Mouse (Mus musculus): ENCODE results near the gene Htra3. TPM values are rescaled to one million over a fixed set of nuclear protein-coding genes. Genes with fewer than 3 reads are reported as not detected.

The Htra3 gene
- polyA plus RNA-seq, 1 experiment from 2014 or later: 3.4 TPM

DNA sequence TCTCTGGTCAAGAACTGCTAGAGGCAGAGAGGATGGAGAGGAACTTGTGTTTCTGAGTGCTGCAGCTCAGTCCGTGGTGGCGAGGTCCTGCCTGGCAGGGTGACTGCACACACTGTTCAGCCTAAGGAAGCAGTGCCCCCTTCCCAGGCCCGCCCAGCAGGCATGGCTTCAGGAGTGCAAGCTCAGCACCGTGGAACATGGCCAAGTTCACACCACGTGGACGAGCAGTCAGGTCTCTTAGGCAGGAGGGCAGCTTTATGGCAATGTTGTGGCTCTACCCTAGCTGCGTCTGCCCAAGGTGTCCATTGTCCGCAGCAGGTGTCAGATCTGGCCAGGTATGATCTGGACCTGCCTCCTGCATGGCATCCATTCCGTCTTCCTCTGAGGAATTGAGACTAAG, 68.4 kb downstream of the Htra3 start:
- no peak for ATAC-seq (ENCODE audit: insufficient number of reproducible peaks, insufficient read depth, low FRiP score, low TSS enrichment, low read depth)
- H3K36me3 ChIP-seq: 0 out of 2 replicates have a peak, but pooled peaks cover 7% of the 10 kb centered on the region
- H3K9ac ChIP-seq (replicated peaks): no peak overlapping the region
- H3K27ac ChIP-seq: no peak overlapping the region; the same call in 1 of the 2 replicates
- 88% methylated on average over 9 of the region's 9 CpGs for WGBS
- H3K4me1 ChIP-seq (replicated peaks): peaks cover 39% of the 10 kb centered on the region
- H3K4me2 ChIP-seq: no peak overlapping the region
- H3K9me3 ChIP-seq: no peaks in the 10 kb centered on the region
- no peaks in the 10 kb centered on the region for H3K27me3 ChIP-seq
- H3K4me3 ChIP-seq (replicated peaks): no peak overlapping the region

DNA sequence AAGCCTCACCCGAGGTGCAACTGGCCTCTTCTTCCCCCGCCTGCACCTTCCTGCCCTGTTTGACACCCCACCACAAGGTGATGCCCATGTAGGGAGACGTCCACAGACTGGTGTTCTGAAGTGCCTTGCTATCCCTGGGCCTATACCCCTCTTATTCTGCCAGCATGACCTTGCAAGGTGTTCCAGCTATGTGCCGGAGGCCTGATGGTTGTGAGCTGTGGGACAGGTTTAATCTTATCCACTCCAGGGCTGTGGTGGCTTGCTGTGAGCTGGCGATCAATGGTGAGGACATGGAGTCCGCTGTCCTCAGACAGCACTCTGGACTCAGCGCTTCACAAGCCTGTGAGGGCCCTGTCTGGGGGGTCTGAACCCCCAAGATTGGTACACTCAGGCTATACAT, 69.2 kb downstream of the Htra3 start:
- Histone ChIP-seq H3K27ac (peak overlapping the region; percentile 85), H3K4me2 (no peak overlapping the region), H3K9me3 (no peaks in the 10 kb centered on the region), H3K9ac (replicated peaks) (no peak overlapping the region), H3K4me3 (replicated peaks) (no peak overlapping the region), H3K36me3 (peaks cover 12% of the 10 kb centered on the region; the same call in 1 of the 2 replicates), H3K4me1 (replicated peaks) (peaks cover 39% of the 10 kb centered on the region), H3K27me3 (no peaks in the 10 kb centered on the region)
- 87% methylated on average over 7 of the region's 7 CpGs for WGBS
- no peak for ATAC-seq (ENCODE audit: insufficient number of reproducible peaks, insufficient read depth, low FRiP score, low TSS enrichment, low read depth)

GRCm38 (mm10) chr5:35609971-35610370, 69.6 kb downstream of the Htra3 start:
- Histone ChIP-seq H3K4me1 (replicated peaks) (peaks cover 39% of the 10 kb centered on the region), H3K4me2 (no peak overlapping the region), H3K36me3 (peaks cover 16% of the 10 kb centered on the region; the same call in 1 of the 2 replicates), H3K9me3 (no peaks in the 10 kb centered on the region), H3K9ac (replicated peaks) (no peak overlapping the region), H3K27me3 (no peaks in the 10 kb centered on the region), H3K4me3 (replicated peaks) (no peak overlapping the region), H3K27ac (peak overlapping the region; percentile 85)
- ATAC-seq (ENCODE audit: insufficient number of reproducible peaks, insufficient read depth, low FRiP score, low TSS enrichment, low read depth): no peak
- WGBS: 76% methylated on average over 2 of the region's 2 CpGs

GRCm38 (mm10) chr5:35609381-35609780, 70.2 kb downstream of the Htra3 start:
- H3K4me2 ChIP-seq: 0 out of 2 replicates have a peak overlapping the region, but pooled peaks have one; percentile 4
- WGBS: 35% methylated on average over 12 of the region's 12 CpGs
- peak overlapping the region; percentile 85 for H3K27ac ChIP-seq

DNA sequence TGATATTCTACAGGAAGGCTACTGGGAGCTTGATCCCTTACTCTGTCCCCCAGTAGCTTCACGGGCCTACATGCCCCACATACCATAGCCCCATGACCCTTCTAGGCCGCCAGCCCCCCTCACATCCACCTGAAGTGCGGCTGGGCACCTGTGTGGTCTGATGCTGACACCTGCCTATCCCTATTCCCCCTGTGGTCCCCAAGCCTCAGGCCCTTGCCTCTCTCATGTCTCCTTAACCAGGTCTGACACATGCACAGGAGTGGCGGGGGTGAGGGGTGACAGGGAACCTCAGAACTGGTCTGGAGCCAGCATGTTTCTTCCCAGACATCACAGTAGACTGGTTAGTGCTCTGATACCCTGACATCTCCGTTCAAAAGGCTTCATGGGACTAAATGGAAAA, 71.0 kb downstream of the Htra3 start:
- H3K36me3 ChIP-seq: peaks cover 24% of the 10 kb centered on the region; the same call in 1 of the 2 replicates
- peak overlapping the region; percentile 85 for H3K27ac ChIP-seq
- no peak overlapping the region for H3K9ac ChIP-seq (replicated peaks)
- H3K4me3 ChIP-seq (replicated peaks): no peak overlapping the region
- ATAC-seq (ENCODE audit: insufficient number of reproducible peaks, insufficient read depth, low FRiP score, low TSS enrichment, low read depth): no peak
- WGBS: 84% methylated on average over 5 of the region's 5 CpGs
- no peaks in the 10 kb centered on the region for H3K27me3 ChIP-seq
- no peaks in the 10 kb centered on the region for H3K9me3 ChIP-seq
- H3K4me2 ChIP-seq: 0 out of 2 replicates have a peak overlapping the region, but pooled peaks have one; percentile 4
- H3K4me1 ChIP-seq (replicated peaks): peaks cover 39% of the 10 kb centered on the region

More at GRCm38 (mm10) chr5:35609381-35609780, 70.2 kb downstream of the Htra3 start:
- peak; percentile 86 for ATAC-seq (ENCODE audit: insufficient number of reproducible peaks, insufficient read depth, low FRiP score, low TSS enrichment, low read depth)
- Histone ChIP-seq H3K4me3 (replicated peaks) (no peak overlapping the region), H3K9ac (replicated peaks) (no peak overlapping the region), H3K27me3 (no peaks in the 10 kb centered on the region), H3K9me3 (no peaks in the 10 kb centered on the region), H3K36me3 (peaks cover 20% of the 10 kb centered on the region; the same call in 1 of the 2 replicates), H3K4me1 (replicated peaks) (peaks cover 39% of the 10 kb centered on the region)

DNA sequence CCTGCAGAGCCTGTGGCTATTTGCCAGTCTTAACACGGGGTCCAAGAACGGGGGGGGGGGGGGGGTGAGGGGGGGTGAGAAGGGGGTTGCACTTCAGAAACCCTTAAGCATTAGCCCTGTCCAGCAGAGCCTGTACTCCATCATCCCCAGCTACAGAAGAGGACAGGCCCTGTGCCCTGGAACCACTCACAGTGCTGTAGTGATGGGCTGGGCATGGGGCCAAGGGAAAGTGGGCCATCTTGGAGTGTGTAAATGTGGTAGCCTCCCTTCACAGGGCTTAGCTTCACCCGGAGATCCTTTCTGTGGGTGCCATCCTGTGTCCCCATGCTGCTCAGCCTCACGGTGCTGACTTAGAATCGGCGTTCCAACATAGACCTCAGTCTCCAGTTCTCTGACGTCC, 71.8 kb downstream of the Htra3 start:
- Histone ChIP-seq H3K27me3 (no peaks in the 10 kb centered on the region), H3K4me3 (replicated peaks) (no peak overlapping the region), H3K4me2 (no peak overlapping the region), H3K9me3 (no peaks in the 10 kb centered on the region), H3K36me3 (peaks cover 29% of the 10 kb centered on the region; the same call in 1 of the 2 replicates), H3K9ac (replicated peaks) (no peak overlapping the region), H3K4me1 (replicated peaks) (peaks cover 39% of the 10 kb centered on the region), H3K27ac (peak overlapping the region; percentile 85)
- 88% methylated on average over 5 of the region's 7 CpGs for WGBS
- no peak for ATAC-seq (ENCODE audit: insufficient number of reproducible peaks, insufficient read depth, low FRiP score, low TSS enrichment, low read depth)

DNA sequence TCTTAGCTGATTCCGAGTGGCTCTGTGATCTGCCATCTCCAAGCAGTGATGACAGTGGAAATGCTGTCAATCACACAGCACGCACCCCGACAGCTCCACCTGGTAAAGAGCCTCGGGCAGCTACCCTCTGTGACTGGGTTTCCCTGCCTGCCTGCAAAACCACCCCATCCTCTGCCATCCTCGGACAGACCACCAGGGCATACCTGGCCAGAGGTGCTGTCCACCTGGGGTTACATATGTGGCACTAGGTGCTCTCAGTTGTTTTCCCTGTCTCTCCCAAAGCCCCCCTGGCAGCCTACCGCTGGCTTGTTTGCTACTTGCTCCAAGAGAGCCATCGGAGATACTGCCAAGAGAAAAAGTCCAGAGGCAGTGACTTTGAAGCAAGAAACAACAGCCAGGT, 72.8 kb downstream of the Htra3 start:
- Histone ChIP-seq H3K36me3 (peaks cover 38% of the 10 kb centered on the region; the same call in 1 of the 2 replicates), H3K9ac (replicated peaks) (0 out of 2 replicates have a peak overlapping the region, but pooled peaks have one; percentile 0), H3K27me3 (no peaks in the 10 kb centered on the region), H3K4me1 (replicated peaks) (peaks cover 39% of the 10 kb centered on the region), H3K4me3 (replicated peaks) (no peak overlapping the region), H3K27ac (no peak overlapping the region), H3K4me2 (no peak overlapping the region), H3K9me3 (no peaks in the 10 kb centered on the region)
- ATAC-seq (ENCODE audit: insufficient number of reproducible peaks, insufficient read depth, low FRiP score, low TSS enrichment, low read depth): no peak
- WGBS: 89% methylated on average over 7 of the region's 7 CpGs

DNA sequence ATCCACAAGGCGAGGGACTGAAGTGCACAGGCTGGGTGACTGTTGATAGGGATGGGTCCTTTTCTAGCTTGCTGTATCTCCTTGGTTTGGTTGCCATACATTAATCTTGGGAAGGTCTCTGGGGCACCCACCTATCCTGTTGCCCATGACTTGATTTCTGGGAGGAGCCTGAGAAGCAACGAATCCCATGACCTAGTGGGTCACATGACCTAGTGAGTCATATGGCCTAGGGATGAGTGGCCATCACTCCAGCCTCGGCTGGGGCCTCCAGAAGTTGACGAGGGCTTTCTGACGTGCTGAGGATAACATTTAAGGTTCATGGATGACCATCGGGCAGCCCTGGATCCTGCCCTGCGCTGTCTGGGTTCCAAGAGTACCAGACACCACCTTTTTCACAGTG, 74.2 kb downstream of the Htra3 start:
- Histone ChIP-seq H3K36me3 (peaks cover 52% of the 10 kb centered on the region), H3K4me3 (replicated peaks) (no peak overlapping the region), H3K9me3 (no peaks in the 10 kb centered on the region), H3K27ac (no peak overlapping the region), H3K4me2 (no peak overlapping the region), H3K27me3 (no peaks in the 10 kb centered on the region), H3K4me1 (replicated peaks) (peaks cover 29% of the 10 kb centered on the region), H3K9ac (replicated peaks) (no peak overlapping the region)
- 75% methylated on average over 7 of the region's 7 CpGs for WGBS
- ATAC-seq (ENCODE audit: insufficient number of reproducible peaks, insufficient read depth, low FRiP score, low TSS enrichment, low read depth): no peak

Other genes with a start within 250 kb of the Htra3 start
- gene Cpz, start 154.1 kb downstream of the Htra3 start, polyA plus RNA-seq (2016; fragmentation: Nextera tagmentation; extraction: Ambion mirVana): 1.4 and 1.7 TPM in 2 replicates
- gene Trmt44, start 104.7 kb downstream of the Htra3 start, polyA plus RNA-seq (2016; fragmentation: Nextera tagmentation; extraction: Ambion mirVana): 9.5 and 10.0 TPM in 2 replicates
- 11.4 and 14.5 TPM in 2 replicates for gene Acox3, start 96.7 kb downstream of the Htra3 start, polyA plus RNA-seq (2016; fragmentation: Nextera tagmentation; extraction: Ambion mirVana)
- gene Sh3tc1, start 60.2 kb upstream of the Htra3 start, polyA plus RNA-seq (2016; fragmentation: Nextera tagmentation; extraction: Ambion mirVana): 4.3 and 5.6 TPM in 2 replicates
- 1.1 TPM in 2 replicates for gene Ablim2, start 78.1 kb upstream of the Htra3 start, polyA plus RNA-seq (2016; fragmentation: Nextera tagmentation; extraction: Ambion mirVana)
- 15.4 and 16.6 TPM in 2 replicates for gene Afap1, start 213.5 kb upstream of the Htra3 start, polyA plus RNA-seq (2016; fragmentation: Nextera tagmentation; extraction: Ambion mirVana)